Mouse (Mus musculus) G1E (cell line): ENCODE measurements around the gene Ptpn13. TPM values are rescaled to one million over a fixed set of nuclear protein-coding genes. Genes with fewer than 3 reads are reported as not detected.

ENCODE experiments used
- ATAC-seq: 2 replicates; pipeline ENCODE4 v1.8.0; 2016; ENCODE audit warnings: mild to moderate bottlenecking; ENCODE audit not compliant: insufficient number of reproducible peaks, poor library complexity, low FRiP score, severe bottlenecking; ENCODE audit errors: extremely low read depth
- DNase-seq: peaks from one replicate; pipeline ENCODE4 v3.0.0; 2012; ENCODE audit warnings: low spot score
- H3K27me3 ChIP-seq: 2 replicates; pipeline ENCODE4 v1.6.1; 2012; ENCODE audit warnings: mild to moderate bottlenecking, low read length, inconsistent platforms; ENCODE audit not compliant: insufficient read depth
- H3K36me3 ChIP-seq: replicated peaks from 2 replicates; pipeline ENCODE3; 2012; ENCODE audit warnings: mild to moderate bottlenecking, inconsistent platforms
- H3K4me1 ChIP-seq: 2 replicates; pipeline ENCODE4 v1.6.1; 2012; ENCODE audit warnings: low read depth, low read length, inconsistent platforms, mixed read lengths; ENCODE audit not compliant: insufficient read depth
- H3K4me3 ChIP-seq: 2 replicates; pipeline ENCODE4 v1.5.1; 2012; ENCODE audit warnings: low read depth, mild to moderate bottlenecking, inconsistent platforms, low read length, moderate library complexity, mixed read lengths
- H3K9me3 ChIP-seq: replicated peaks from 2 replicates; pipeline ENCODE4 v1.6.1; 2012; ENCODE audit warnings: inconsistent platforms
- CTCF ChIP-seq: IDR thresholded peaks from 2 replicates; pipeline ENCODE4 v1.5.1; 2012; ENCODE audit warnings: low read depth, low read length, inconsistent platforms, mixed read lengths
- GATA1 ChIP-seq: IDR thresholded peaks from 2 replicates; pipeline ENCODE4 v1.6.1; 2012; ENCODE audit warnings: borderline replicate concordance, low read length, inconsistent platforms, mixed read lengths
- GATA2 ChIP-seq: IDR thresholded peaks from 2 replicates; pipeline ENCODE4 v1.6.1; 2012; ENCODE audit warnings: low read depth, low read length, inconsistent platforms, borderline replicate concordance
- POLR2AphosphoS5 ChIP-seq: IDR thresholded peaks from 2 replicates; pipeline ENCODE4 v1.6.1; 2012; ENCODE audit warnings: low read depth, low read length, inconsistent platforms; ENCODE audit not compliant: insufficient replicate concordance
- TAL1 ChIP-seq: conservative IDR thresholded peaks from 2 replicates; pipeline ENCODE4 v1.6.1; 2012; ENCODE audit warnings: low read depth, low read length, inconsistent platforms, mixed read lengths
- polyA plus RNA-seq: library from polyadenylated mRNA; stranded (reverse); fragments of >175 nt; gene quantifications from 2 replicates; pipeline ENCODE4 v1.2.3, GENCODE M21; 2012
- total RNA-seq, 2 experiments: library from RNA; stranded (forward) in 1 of 2; stranded (reverse) in 1 of 2; fragments of 200-1000 nt in 1 of 2; fragments of >200 nt in 1 of 2; fragmentation: Nextera tagmentation in 1 of 2; gene quantifications; 2 replicates each; pipeline ENCODE4 v1.2.3; 2014 to 2017

The Ptpn13 gene
- total and polyA plus RNA-seq, 3 experiments: 0.27 TPM; not detected in 2

- ATAC-seq (no peak), DNase-seq (no peak)
- H3K9me3 ChIP-seq: peaks cover 23% of the 10 kb centered on the region
- no peak for TF ChIP-seq GATA1
- no peak for TF ChIP-seq GATA2
- TF ChIP-seq TAL1: no peak
- TF ChIP-seq POLR2AphosphoS5: no peak
- TF ChIP-seq CTCF: no peak
- H3K36me3 ChIP-seq: no peaks in the 10 kb centered on the region
- H3K4me1 ChIP-seq: no peaks in the 10 kb centered on the region
- H3K27me3 ChIP-seq: no peaks in the 10 kb centered on the region
- H3K4me3 ChIP-seq: no peak overlapping the region
Measured at GRCm38 (mm10) chr5:103622321-103622720, 197.3 kb downstream of the Ptpn13 start.

- Histone ChIP-seq H3K36me3 (no peaks in the 10 kb centered on the region), H3K4me1 (no peaks in the 10 kb centered on the region), H3K4me3 (no peak overlapping the region), H3K9me3 (peaks cover 28% of the 10 kb centered on the region), H3K27me3 (no peaks in the 10 kb centered on the region)
- ATAC-seq (no peak), DNase-seq (no peak)
- TF ChIP-seq GATA2 (no peak), GATA1 (no peak), TAL1 (no peak), CTCF (no peak), POLR2AphosphoS5 (no peak)
Measured at GRCm38 (mm10) chr5:103624831-103625230, 199.8 kb downstream of the Ptpn13 start.

GRCm38 (mm10) chr5:103628499-103628898 lies 203.5 kb downstream of the Ptpn13 start:
- TF ChIP-seq POLR2AphosphoS5 (no peak), TAL1 (no peak), CTCF (no peak), GATA2 (no peak), GATA1 (no peak)
- ATAC-seq: no peak

GRCm38 (mm10) chr5:103629111-103629764 lies 204.2 kb downstream of the Ptpn13 start, which contains the start of gene Slc10a6:
Slc10a6 (minus strand) TSS chr5:103629403.
- H3K36me3 ChIP-seq: no peaks in the 10 kb centered on the region
- DNase-seq: no peak
- TF ChIP-seq GATA2 (no peak), POLR2AphosphoS5 (no peak), TAL1 (no peak), GATA1 (no peak), CTCF (no peak)
- no peak for ATAC-seq
- no peaks in the 10 kb centered on the region for H3K27me3 ChIP-seq
- H3K9me3 ChIP-seq: peaks cover 15% of the 10 kb centered on the region
- H3K4me1 ChIP-seq: no peaks in the 10 kb centered on the region
- no peak within 1 kb of the TSS for H3K4me3 ChIP-seq

More at GRCm38 (mm10) chr5:103628499-103628898, 203.5 kb downstream of the Ptpn13 start:
- Histone ChIP-seq H3K27me3 (no peaks in the 10 kb centered on the region), H3K4me3 (no peak overlapping the region), H3K9me3 (peaks cover 16% of the 10 kb centered on the region), H3K4me1 (no peaks in the 10 kb centered on the region), H3K36me3 (no peaks in the 10 kb centered on the region)
- DNase-seq: no peak

- TF ChIP-seq TAL1 (no peak), GATA1 (no peak), POLR2AphosphoS5 (no peak), GATA2 (no peak), CTCF (no peak)
- H3K9me3 ChIP-seq: peaks cover 7% of the 10 kb centered on the region; the same call in 1 of the 2 replicates
Measured at GRCm38 (mm10) chr5:103629854-103630580, 205.0 kb downstream of the Ptpn13 start.

GRCm38 (mm10) chr5:103637162-103637561 lies 212.2 kb downstream of the Ptpn13 start:
- TF ChIP-seq CTCF (no peak), TAL1 (no peak), POLR2AphosphoS5 (no peak), GATA2 (no peak), GATA1 (no peak)
- Histone ChIP-seq H3K4me3 (no peak overlapping the region), H3K4me1 (no peaks in the 10 kb centered on the region), H3K36me3 (no peaks in the 10 kb centered on the region), H3K9me3 (no peaks in the 10 kb centered on the region; the same call in 1 of the 2 replicates), H3K27me3 (no peaks in the 10 kb centered on the region)
- ATAC-seq (no peak), DNase-seq (no peak)

More at GRCm38 (mm10) chr5:103629854-103630580, 205.0 kb downstream of the Ptpn13 start:
- ATAC-seq: no peak
- Histone ChIP-seq H3K4me3 (no peak overlapping the region), H3K36me3 (no peaks in the 10 kb centered on the region), H3K4me1 (no peaks in the 10 kb centered on the region), H3K27me3 (no peaks in the 10 kb centered on the region)
- DNase-seq: no peak
